Mouse (Mus musculus) MEL (cell line): ENCODE data around the gene Rpia. TPM values are rescaled to one million over a fixed set of nuclear protein-coding genes. Genes with fewer than 3 reads are reported as not detected.

Source experiments
- DNase-seq: peaks from one replicate; pipeline ENCODE4 v3.0.0; 2011; ENCODE audit warnings: low read depth, low spot score
- H3K27ac ChIP-seq: 2 replicates; pipeline ENCODE4 v1.5.1; 2012; ENCODE audit warnings: low read depth, mild to moderate bottlenecking, control low read depth, low read length, moderate library complexity; ENCODE audit not compliant: control insufficient read depth
- H3K27me3 ChIP-seq, 2 experiments: fragments of 150-350 bp in 1 of 2; sonication (generic) in 1 of 2; 2 replicates each; pipeline ENCODE4 v1.6.1; 2012; ENCODE audit warnings: low read length in 2 of 2, mild to moderate bottlenecking in 2 of 2, improper control_type of control experiment in 1 of 2, moderate library complexity in 1 of 2; ENCODE audit not compliant: insufficient read depth in 2 of 2, control insufficient read depth in 1 of 2
- H3K36me3 ChIP-seq, 2 experiments: 2 replicates each; pipeline ENCODE4 v1.6.1; 2012 to 2014; ENCODE audit warnings: low read length in 2 of 2, improper control_type of control experiment in 1 of 2, inconsistent platforms in 1 of 2, mild to moderate bottlenecking in 1 of 2; ENCODE audit not compliant: insufficient read depth in 2 of 2, control insufficient read depth in 1 of 2
- H3K4me1 ChIP-seq, 2 experiments: fragments of 150-350 bp in 1 of 2; sonication (generic) in 1 of 2; 2 replicates each; pipeline ENCODE4 v1.6.1; 2012; ENCODE audit warnings: low read length in 2 of 2, improper control_type of control experiment in 1 of 2, mild to moderate bottlenecking in 1 of 2; ENCODE audit not compliant: insufficient read depth in 2 of 2, control insufficient read depth in 1 of 2
- H3K4me3 ChIP-seq, 2 experiments: fragments of 150-350 bp in 1 of 2; sonication (generic) in 1 of 2; 2 replicates each; pipeline ENCODE4 v1.5.1; 2012; ENCODE audit warnings: low read depth in 2 of 2, low read length in 2 of 2, mild to moderate bottlenecking in 2 of 2, moderate library complexity in 2 of 2, control low read depth in 1 of 2, improper control_type of control experiment in 1 of 2; ENCODE audit not compliant: control insufficient read depth in 1 of 2, insufficient read depth in 1 of 2
- H3K79me2 ChIP-seq: 2 replicates; pipeline ENCODE4 v1.6.1; 2012; ENCODE audit warnings: mild to moderate bottlenecking, low read length, moderate library complexity; ENCODE audit not compliant: control insufficient read depth, poor library complexity, insufficient read depth
- H3K9ac ChIP-seq: 2 replicates; pipeline ENCODE4 v1.6.1; 2012; ENCODE audit warnings: low read depth, mild to moderate bottlenecking, control low read depth, low read length, moderate library complexity; ENCODE audit not compliant: control insufficient read depth, poor library complexity, severe bottlenecking
- H3K9me3 ChIP-seq: fragments of 150-350 bp; sonication (generic); replicated peaks from 2 replicates; pipeline ENCODE4 v1.6.1; 2012; ENCODE audit warnings: mild to moderate bottlenecking, low read length, improper control_type of control experiment, moderate library complexity; ENCODE audit not compliant: insufficient read depth
- BHLHE40 ChIP-seq: IDR thresholded peaks from 2 replicates; pipeline ENCODE4 v1.6.1; 2012; ENCODE audit warnings: low read depth, mild to moderate bottlenecking, inconsistent platforms, low read length, improper control_type of control experiment, borderline replicate concordance
- CHD1 ChIP-seq: IDR thresholded peaks from 2 replicates; pipeline ENCODE4 v1.6.1; 2012; ENCODE audit warnings: low read depth, mild to moderate bottlenecking, inconsistent platforms, low read length, improper control_type of control experiment
- CHD2 ChIP-seq: IDR thresholded peaks from 2 replicates; pipeline ENCODE4 v1.6.1; 2011; ENCODE audit warnings: low read length, improper control_type of control experiment
- E2F4 ChIP-seq: IDR thresholded peaks from 2 replicates; pipeline ENCODE4 v1.6.1; 2011; ENCODE audit warnings: low read depth, low read length, improper control_type of control experiment, borderline replicate concordance
- ELF1 ChIP-seq: IDR thresholded peaks from 2 replicates; pipeline ENCODE4 v1.6.1; 2014; ENCODE audit warnings: low read depth, mild to moderate bottlenecking, inconsistent platforms, low read length, improper control_type of control experiment, moderate library complexity
- GABPA ChIP-seq: IDR thresholded peaks from 2 replicates; pipeline ENCODE4 v1.6.1; 2012; ENCODE audit warnings: low read depth, mild to moderate bottlenecking, inconsistent platforms, low read length, improper control_type of control experiment, moderate library complexity
- GATA1 ChIP-seq: IDR thresholded peaks from 2 replicates; pipeline ENCODE4 v1.6.1; 2011; ENCODE audit warnings: low read depth, low read length, improper control_type of control experiment
- JUND ChIP-seq: IDR thresholded peaks from 2 replicates; pipeline ENCODE4 v1.6.1; 2011; ENCODE audit warnings: low read depth, mild to moderate bottlenecking, improper control_type of control experiment, low read length
- MAZ ChIP-seq: IDR thresholded peaks from 2 replicates; pipeline ENCODE4 v1.6.1; 2012; ENCODE audit warnings: low read depth, mild to moderate bottlenecking, inconsistent platforms, low read length, improper control_type of control experiment
- MEF2A ChIP-seq: IDR thresholded peaks from 2 replicates; pipeline ENCODE4 v1.6.1; 2014; ENCODE audit warnings: low read depth, mild to moderate bottlenecking, inconsistent platforms, low read length, improper control_type of control experiment; ENCODE audit not compliant: poor library complexity, insufficient replicate concordance, severe bottlenecking; ENCODE audit errors: extremely low read depth
- MXI1 ChIP-seq: IDR thresholded peaks from 2 replicates; pipeline ENCODE4 v1.6.1; 2011; ENCODE audit warnings: mild to moderate bottlenecking, low read depth, low read length, improper control_type of control experiment
- MYB ChIP-seq: IDR thresholded peaks from 2 replicates; pipeline ENCODE4 v1.6.1; 2011; ENCODE audit warnings: mild to moderate bottlenecking, low read depth, low read length, improper control_type of control experiment
- MYC ChIP-seq: IDR thresholded peaks from 2 replicates; pipeline ENCODE4 v1.6.1; 2011; ENCODE audit warnings: low read depth, mild to moderate bottlenecking, low read length, improper control_type of control experiment, moderate library complexity
- NRF1 ChIP-seq: IDR thresholded peaks from 2 replicates; pipeline ENCODE4 v1.6.1; 2014; ENCODE audit warnings: low read depth, mild to moderate bottlenecking, inconsistent platforms, low read length, improper control_type of control experiment, moderate library complexity; ENCODE audit not compliant: poor library complexity, insufficient read depth, severe bottlenecking
- POLR2A ChIP-seq, 2 experiments: IDR thresholded peaks; 2 replicates each; pipeline ENCODE4 v1.6.1; 2011 to 2012; ENCODE audit warnings: low read length in 2 of 2, mild to moderate bottlenecking in 2 of 2, control low read depth in 1 of 2, improper control_type of control experiment in 1 of 2, low read depth in 1 of 2, moderate library complexity in 1 of 2; ENCODE audit not compliant: control insufficient read depth in 1 of 2, insufficient read depth in 1 of 2, poor library complexity in 1 of 2
- POLR2AphosphoS5 ChIP-seq: IDR thresholded peaks from 2 replicates; pipeline ENCODE4 v1.6.1; 2012; ENCODE audit warnings: low read depth, borderline replicate concordance, mild to moderate bottlenecking, inconsistent platforms, low read length, moderate library complexity, mixed read lengths
- RAD21 ChIP-seq: IDR thresholded peaks from 2 replicates; pipeline ENCODE4 v1.6.1; 2011; ENCODE audit warnings: mild to moderate bottlenecking, low read depth, low read length, improper control_type of control experiment
- RCOR1 ChIP-seq: IDR thresholded peaks from 2 replicates; pipeline ENCODE4 v1.6.1; 2012; ENCODE audit warnings: low read depth, mild to moderate bottlenecking, inconsistent platforms, low read length, improper control_type of control experiment
- SMC3 ChIP-seq: IDR thresholded peaks from 2 replicates; pipeline ENCODE4 v1.6.1; 2011; ENCODE audit warnings: low read depth, low read length, improper control_type of control experiment
- TAL1 ChIP-seq: IDR thresholded peaks from 2 replicates; pipeline ENCODE4 v1.6.1; 2012; ENCODE audit warnings: mild to moderate bottlenecking, inconsistent platforms, low read length, moderate library complexity, mixed read lengths
- UBTF ChIP-seq: IDR thresholded peaks from 2 replicates; pipeline ENCODE4 v1.6.1; 2012; ENCODE audit warnings: low read depth, mild to moderate bottlenecking, inconsistent platforms, low read length, improper control_type of control experiment, moderate library complexity, borderline replicate concordance; ENCODE audit not compliant: insufficient read depth
- USF2 ChIP-seq, 2 experiments: IDR thresholded peaks; 2 replicates each; pipeline ENCODE4 v1.6.1; 2011 to 2012; ENCODE audit warnings: improper control_type of control experiment in 2 of 2, low read length in 2 of 2, borderline replicate concordance in 1 of 2, inconsistent platforms in 1 of 2, low read depth in 1 of 2, mild to moderate bottlenecking in 1 of 2; ENCODE audit not compliant: insufficient read depth in 1 of 2
- ZC3H11A ChIP-seq: IDR thresholded peaks from 2 replicates; pipeline ENCODE4 v1.6.1; 2012; ENCODE audit warnings: low read depth, mild to moderate bottlenecking, inconsistent platforms, low read length, improper control_type of control experiment
- ZKSCAN1 ChIP-seq: IDR thresholded peaks from 2 replicates; pipeline ENCODE4 v1.6.1; 2012; ENCODE audit warnings: low read depth, mild to moderate bottlenecking, inconsistent platforms, low read length, improper control_type of control experiment, moderate library complexity
- ZMIZ1 ChIP-seq: IDR thresholded peaks from 2 replicates; pipeline ENCODE4 v1.6.1; 2012; ENCODE audit warnings: low read depth, mild to moderate bottlenecking, inconsistent platforms, low read length, improper control_type of control experiment, moderate library complexity
- polyA plus RNA-seq, 2 experiments: library from polyadenylated mRNA; stranded (reverse) in 1 of 2; unstranded in 1 of 2; fragments of >175 nt in 1 of 2; fragments of >200 nt in 1 of 2; gene quantifications; 2 replicates each; pipeline versions ENCODE4 v1.2.1 to v1.2.4; 2012; ENCODE audit warnings: low replicate concordance in 2 of 2, low read depth in 1 of 2; ENCODE audit not compliant: insufficient read length in 2 of 2, insufficient read depth in 1 of 2, missing spikeins in 1 of 2
- total RNA-seq: library from RNA; depleted of rRNA; stranded (reverse); fragments of 300-350 nt; gene quantifications from 2 replicates; pipeline ENCODE4 v1.2.3, GENCODE M21; 2012

Rpia gene
- total and polyA plus RNA-seq, 3 experiments = 93.4 to 238 (median 180) TPM

GRCm38 (mm10) chr6:70810524-70810923 lies 18.5 kb upstream of the Rpia start:
- Histone ChIP-seq H3K4me3 (no peak overlapping the region), H3K9ac (no peak overlapping the region), H3K4me1 (peaks cover 0 to 6% of the 10 kb centered on the region in 2 experiments; a peak in 2 of 4 replicates), H3K9me3 (no peaks in the 10 kb centered on the region), H3K27ac (no peak overlapping the region; the same call in 1 of the 2 replicates), H3K79me2 (no peaks in the 10 kb centered on the region), H3K36me3 (peaks cover 0 to 6% of the 10 kb centered on the region in 2 experiments; a peak in 2 of 4 replicates)
- TF ChIP-seq CHD2 (no peak), ZKSCAN1 (no peak), TAL1 (peak; percentile 38; the same call in 1 of the 2 replicates), POLR2AphosphoS5 (no peak), MEF2A (no peak), MYC (no peak), GABPA (no peak), POLR2A (IDR thresholded peaks at IDR 0.05; ENCODE audit: control insufficient read depth in 1 of 2, insufficient read depth in 1 of 2, low read depth in 1 of 2, low read length in 2 of 2, poor library complexity in 1 of 2) (no peak)
- TF ChIP-seq, all 39 proteins: peak for 1
- H3K27me3 ChIP-seq = no peaks in the 10 kb centered on the region
- no peak for DNase-seq

GRCm38 (mm10) chr6:70806514-70806912 lies 14.5 kb upstream of the Rpia start:
- Histone ChIP-seq H3K9ac (no peak overlapping the region), H3K4me1 (peaks cover 8 to 9% of the 10 kb centered on the region in 2 experiments; a peak in 3 of 4 replicates), H3K9me3 (no peaks in the 10 kb centered on the region), H3K27ac (no peak overlapping the region), H3K36me3 (peaks cover 0 to 10% of the 10 kb centered on the region in 2 experiments; a peak in 2 of 4 replicates), H3K79me2 (no peaks in the 10 kb centered on the region), H3K27me3 (no peaks in the 10 kb centered on the region)
- no peak for DNase-seq
- TF ChIP-seq E2F4 (no peak), RAD21 (no peak), MYC (no peak), CHD1 (no peak), MYB (no peak), UBTF (no peak), GATA1 (no peak), ZC3H11A (no peak), BHLHE40 (no peak), JUND (no peak), ELF1 (no peak), RCOR1 (no peak), ZMIZ1 (no peak), SMC3 (no peak), NRF1 (no peak), MXI1 (no peak), MAZ (no peak), USF2 (IDR thresholded peaks at IDR 0.05; ENCODE audit: borderline replicate concordance in 1 of 2, insufficient read depth in 1 of 2, low read depth in 1 of 2, low read length in 2 of 2) (no peak)
- TF ChIP-seq, all 39 proteins: peak for 0
- H3K4me3 ChIP-seq = no peak overlapping the region
